Mouse (Mus musculus): ENCODE data around the gene 1810049J17Rik. TPM values are rescaled to one million over a fixed set of nuclear protein-coding genes. Genes with fewer than 3 reads are reported as not detected.

The 1810049J17Rik gene
- polyA plus RNA-seq, 2 experiments: 3.1 TPM; not detected in 1

DNA sequence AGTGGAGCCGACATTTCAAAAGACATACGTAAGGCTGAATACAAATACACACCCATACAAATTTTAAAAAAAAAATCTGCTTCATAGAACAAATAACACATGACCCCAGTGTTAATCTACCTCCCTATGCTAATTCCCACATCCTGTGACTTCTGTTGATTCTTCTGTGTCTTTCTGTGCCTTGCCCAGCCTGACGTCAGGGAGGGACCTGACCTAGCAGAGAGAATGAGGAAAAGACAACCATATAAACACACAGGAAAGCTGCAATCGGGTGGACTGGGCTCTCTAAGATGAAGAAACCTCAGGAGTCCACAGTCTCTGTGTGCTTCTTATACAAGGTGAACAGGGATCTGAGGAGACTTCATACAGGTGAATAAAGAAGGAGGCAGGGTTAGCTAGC lies 14.6 kb downstream of the 1810049J17Rik start:
- peak overlapping the region; percentile 31; the same call in 1 of the 2 replicates for H3K27ac ChIP-seq
- no peak for ATAC-seq (ENCODE audit: insufficient read depth)
- DNase-seq (ENCODE audit: low read depth in 3 of 3, low spot score in 3 of 3): no peak

DNA sequence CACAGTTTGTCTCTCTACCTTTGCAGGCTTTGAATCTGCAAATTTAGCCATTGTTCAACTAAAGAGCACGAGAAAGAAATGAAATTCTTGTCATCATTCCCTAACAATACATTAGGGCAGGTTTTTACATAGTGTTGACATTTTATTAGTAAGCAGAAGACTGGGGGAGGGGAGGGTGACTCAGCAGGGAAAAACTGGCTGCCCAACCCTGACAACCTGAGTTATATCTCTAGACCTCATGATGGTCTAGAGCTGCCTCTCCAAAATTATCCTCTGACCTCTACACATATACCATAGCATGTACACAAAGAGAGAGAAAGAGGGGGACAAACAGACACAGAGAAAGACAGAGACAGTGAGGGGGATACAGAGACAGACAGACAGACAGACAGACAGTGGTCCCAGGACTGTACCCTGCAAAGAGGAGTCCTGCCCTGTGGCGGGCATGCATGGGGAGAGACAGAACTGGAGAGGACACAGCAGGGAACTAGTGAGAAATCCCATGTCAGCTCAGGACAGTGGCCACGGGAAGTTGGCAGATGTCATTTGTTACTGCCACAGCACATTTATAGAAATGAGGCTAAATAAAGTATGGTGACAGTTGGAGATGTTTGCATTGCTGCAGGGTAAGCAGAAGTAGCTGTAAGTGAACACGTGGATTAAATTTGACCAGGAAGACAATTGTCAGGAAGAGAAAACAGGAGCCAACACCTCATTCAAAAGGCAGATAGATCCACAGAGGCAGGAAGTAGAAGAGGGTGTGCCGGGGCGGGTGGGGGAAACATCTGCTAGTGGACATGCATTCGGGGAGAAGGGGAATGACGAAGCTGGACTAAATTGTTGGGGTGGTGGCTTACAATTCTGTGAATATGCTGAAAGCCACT lies 15.3 kb downstream of the 1810049J17Rik start:
- H3K27me3 ChIP-seq (ENCODE audit: control insufficient read depth, insufficient read depth, low read length): no peaks in the 10 kb centered on the region
- no peaks in the 10 kb centered on the region for H3K36me3 ChIP-seq (replicated peaks; ENCODE audit: control insufficient read depth, insufficient read depth, low read depth)
- H3K4me2 ChIP-seq (ENCODE audit: low read depth): peak overlapping the region; percentile 44
- H3K9ac ChIP-seq (replicated peaks): peak overlapping the region; percentile 1
- H3K4me3 ChIP-seq (ENCODE audit: insufficient read depth in 1 of 2, low read depth in 2 of 2, low read length in 2 of 2): no peak overlapping the region
- no peak for TF ChIP-seq CTCF (IDR thresholded peaks at IDR 0.05; ENCODE audit: low read depth)
- TF ChIP-seq EP300 (IDR thresholded peaks at IDR 0.05; ENCODE audit: low read depth): peak; percentile 28; the same call in 1 of the 2 replicates
- WGBS (ENCODE audit: insufficient replicate concordance): 22% methylated on average over 8 of the region's 8 CpGs
- peak; percentile 85 for ATAC-seq (ENCODE audit: insufficient read depth)
- H3K4me1 ChIP-seq (replicated peaks; ENCODE audit: control insufficient read depth in 2 of 2, insufficient read depth in 2 of 2, low read length in 1 of 2): peaks cover 21 to 32% of the 10 kb centered on the region in 2 experiments
- DNase-seq (ENCODE audit: low read depth in 3 of 3, low spot score in 3 of 3): peak in 1 of 3 experiments; percentile 40
- H3K9me3 ChIP-seq (ENCODE audit: control insufficient read depth, low read length): no peaks in the 10 kb centered on the region
- H3K27ac ChIP-seq: peak overlapping the region; percentile 51

More for the DNA sequence above, 14.6 kb downstream of the 1810049J17Rik start:
- Histone ChIP-seq H3K4me2 (ENCODE audit: low read depth) (peak overlapping the region; percentile 44), H3K9me3 (ENCODE audit: control insufficient read depth, low read length) (no peaks in the 10 kb centered on the region), H3K27me3 (ENCODE audit: control insufficient read depth, insufficient read depth, low read length) (no peaks in the 10 kb centered on the region), H3K36me3 (replicated peaks; ENCODE audit: control insufficient read depth, insufficient read depth, low read depth) (no peaks in the 10 kb centered on the region), H3K9ac (replicated peaks) (peak overlapping the region; percentile 1; the same call in 1 of the 2 replicates), H3K4me1 (replicated peaks; ENCODE audit: control insufficient read depth in 2 of 2, insufficient read depth in 2 of 2, low read length in 1 of 2) (peaks cover 21 to 32% of the 10 kb centered on the region in 2 experiments), H3K4me3 (ENCODE audit: insufficient read depth in 1 of 2, low read depth in 2 of 2, low read length in 2 of 2) (no peak overlapping the region)
- WGBS (ENCODE audit: insufficient replicate concordance): 47% methylated on average over 4 of the region's 4 CpGs
- TF ChIP-seq EP300 (IDR thresholded peaks at IDR 0.05; ENCODE audit: low read depth) (no peak), CTCF (IDR thresholded peaks at IDR 0.05; ENCODE audit: low read depth) (no peak)

DNA sequence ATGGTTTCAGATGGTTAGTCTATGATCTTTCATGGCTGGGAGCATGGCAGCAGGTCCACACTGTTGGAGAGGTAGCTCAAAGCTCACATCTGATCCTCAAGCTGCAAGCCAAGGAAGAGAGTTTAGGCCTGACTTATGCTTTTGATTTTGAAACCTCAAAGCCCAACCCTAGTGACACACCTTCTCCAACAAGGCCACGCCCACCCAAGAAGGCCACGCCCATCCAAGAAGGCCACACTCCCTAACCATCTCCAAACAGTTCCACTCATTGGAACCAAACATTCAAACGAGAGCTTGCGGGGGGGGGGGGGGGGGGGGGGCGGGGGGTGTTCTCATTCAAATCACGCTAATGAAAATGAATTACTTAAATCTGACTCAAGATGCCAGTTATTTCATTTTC lies 19.9 kb downstream of the 1810049J17Rik start:
- peaks cover 14 to 15% of the 10 kb centered on the region in 2 experiments for H3K4me1 ChIP-seq (replicated peaks; ENCODE audit: control insufficient read depth in 2 of 2, insufficient read depth in 2 of 2, low read length in 1 of 2)
- H3K4me3 ChIP-seq (ENCODE audit: insufficient read depth in 1 of 2, low read depth in 2 of 2, low read length in 2 of 2): no peak overlapping the region
- no peaks in the 10 kb centered on the region for H3K9me3 ChIP-seq (ENCODE audit: control insufficient read depth, low read length)
- TF ChIP-seq CTCF (IDR thresholded peaks at IDR 0.05; ENCODE audit: low read depth) (no peak), EP300 (IDR thresholded peaks at IDR 0.05; ENCODE audit: low read depth) (no peak)
- H3K36me3 ChIP-seq (replicated peaks; ENCODE audit: control insufficient read depth, insufficient read depth, low read depth): no peaks in the 10 kb centered on the region
- H3K9ac ChIP-seq (replicated peaks): no peak overlapping the region
- WGBS (ENCODE audit: insufficient replicate concordance): 60% methylated on average over 5 of the region's 6 CpGs
- DNase-seq (ENCODE audit: low read depth in 3 of 3, low spot score in 3 of 3) (no peak), ATAC-seq (ENCODE audit: insufficient read depth) (no peak)
- H3K27ac ChIP-seq: no peak overlapping the region
- H3K27me3 ChIP-seq (ENCODE audit: control insufficient read depth, insufficient read depth, low read length): no peaks in the 10 kb centered on the region
- H3K4me2 ChIP-seq (ENCODE audit: low read depth): no peak overlapping the region

DNA sequence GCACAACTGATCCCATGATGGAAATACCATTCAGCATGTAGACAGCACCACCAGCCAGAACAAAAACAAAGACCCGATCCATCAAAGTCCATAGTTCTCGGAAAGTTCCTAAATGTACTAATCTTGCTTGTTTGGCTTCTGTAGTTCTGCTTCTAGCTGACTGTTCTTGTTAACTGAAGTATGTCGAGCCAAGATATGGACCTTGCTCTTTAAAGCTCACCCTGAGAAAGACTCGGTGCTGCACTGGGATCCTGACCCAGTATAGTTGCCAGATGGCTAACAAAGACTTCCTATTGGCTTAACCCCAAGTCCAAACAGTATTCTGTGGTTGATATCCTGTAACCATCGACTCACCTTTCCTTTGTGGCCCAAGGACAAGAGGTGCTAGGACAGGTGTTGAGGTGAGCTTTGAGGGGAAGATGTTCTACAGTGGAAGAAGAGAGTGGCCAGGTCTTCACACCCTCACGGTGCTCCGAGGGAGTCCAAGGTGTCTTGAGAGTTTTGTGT lies 23.4 kb downstream of the 1810049J17Rik start:
- H3K4me1 ChIP-seq (replicated peaks; ENCODE audit: control insufficient read depth in 2 of 2, insufficient read depth in 2 of 2, low read length in 1 of 2): no peaks in the 10 kb centered on the region; a peak in 1 of 4 replicates
- H3K9ac ChIP-seq (replicated peaks): no peak overlapping the region
- H3K27ac ChIP-seq: no peak overlapping the region
- H3K27me3 ChIP-seq (ENCODE audit: control insufficient read depth, insufficient read depth, low read length): no peaks in the 10 kb centered on the region; the same call in 1 of the 2 replicates
- TF ChIP-seq CTCF (IDR thresholded peaks at IDR 0.05; ENCODE audit: low read depth): no peak
- TF ChIP-seq EP300 (IDR thresholded peaks at IDR 0.05; ENCODE audit: low read depth): no peak
- 63% methylated on average over 7 of the region's 7 CpGs for WGBS (ENCODE audit: insufficient replicate concordance)
- no peaks in the 10 kb centered on the region for H3K9me3 ChIP-seq (ENCODE audit: control insufficient read depth, low read length)
- DNase-seq (ENCODE audit: low read depth in 3 of 3, low spot score in 3 of 3): no peak
- H3K36me3 ChIP-seq (replicated peaks; ENCODE audit: control insufficient read depth, insufficient read depth, low read depth): no peaks in the 10 kb centered on the region
- no peak for ATAC-seq (ENCODE audit: insufficient read depth)
- no peak overlapping the region for H3K4me2 ChIP-seq (ENCODE audit: low read depth)
- H3K4me3 ChIP-seq (ENCODE audit: insufficient read depth in 1 of 2, low read depth in 2 of 2, low read length in 2 of 2): no peak overlapping the region

GRCm38 (mm10) chr15:12296228-12296627 lies 25.5 kb downstream of the 1810049J17Rik start:
- DNase-seq (ENCODE audit: low read depth in 3 of 3, low spot score in 3 of 3): no peak
- Histone ChIP-seq H3K9ac (replicated peaks) (no peak overlapping the region), H3K27me3 (ENCODE audit: control insufficient read depth, insufficient read depth, low read length) (no peaks in the 10 kb centered on the region; the same call in 1 of the 2 replicates), H3K4me2 (ENCODE audit: low read depth) (no peak overlapping the region), H3K4me3 (ENCODE audit: insufficient read depth in 1 of 2, low read depth in 2 of 2, low read length in 2 of 2) (no peak overlapping the region), H3K9me3 (ENCODE audit: control insufficient read depth, low read length) (no peaks in the 10 kb centered on the region), H3K36me3 (replicated peaks; ENCODE audit: control insufficient read depth, insufficient read depth, low read depth) (no peaks in the 10 kb centered on the region), H3K4me1 (replicated peaks; ENCODE audit: control insufficient read depth in 2 of 2, insufficient read depth in 2 of 2, low read length in 1 of 2) (peaks cover 0 to 2% of the 10 kb centered on the region in 2 experiments; a peak in 1 of 4 replicates), H3K27ac (no peak overlapping the region)
- no peak for ATAC-seq (ENCODE audit: insufficient read depth)
- WGBS (ENCODE audit: insufficient replicate concordance): 54% methylated on average over 2 of the region's 2 CpGs
- TF ChIP-seq CTCF (IDR thresholded peaks at IDR 0.05; ENCODE audit: low read depth) (no peak), EP300 (IDR thresholded peaks at IDR 0.05; ENCODE audit: low read depth) (no peak)
